ENCODE assay signal across 18 mouse cellular contexts in the genomic region with DNA sequence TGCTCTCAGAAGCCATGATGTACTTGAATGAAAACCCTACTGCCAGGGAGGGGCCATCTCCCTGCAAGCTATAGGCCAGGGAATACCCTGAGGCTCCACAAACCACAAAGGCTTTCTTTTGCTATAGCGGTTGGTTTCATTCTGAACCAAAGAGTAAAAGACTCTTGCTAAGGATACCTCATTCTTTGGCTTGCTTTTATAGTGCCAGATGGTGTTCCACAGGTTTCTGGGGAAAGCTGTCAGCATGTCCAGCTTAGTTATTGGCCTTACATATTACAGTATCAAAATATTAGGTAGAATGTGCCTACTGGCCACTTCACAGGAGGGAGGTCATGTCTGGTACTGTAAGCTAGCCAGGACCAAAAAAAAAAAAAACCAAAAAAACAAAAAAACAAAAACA.
A peak's percentile ranks its signal among the peaks of the same experiment; 100 is the strongest.
DNase-seq lines count a peak whose midpoint lies in the region; TF ChIP-seq lines count a peak whose summit lies in the region.
"Had no signal": no experiment of that assay in that cellular context is flagged by ENCODE, and none has a peak within 500 bp of the region (broad histone marks: within the 10 kb centered on the region; RNA-seq: fewer than 3 reads in every experiment).

No protein-coding gene starts in this region.

- no peak overlapping the region for H3K4me3 ChIP-seq in cerebellum, adult 2 months (replicated peaks; ENCODE audit: insufficient read depth, low read depth, low read length)
- no peak overlapping the region for H3K4me3 ChIP-seq in midbrain, embryonic 10.5 days
- H3K4me3 ChIP-seq: embryonic facial prominence, embryonic 12.5 days; forebrain, embryonic 15.5 days; heart, embryonic 10.5 days; heart, embryonic 15.5 days; hindbrain, embryonic 13.5 days had no signal

- no peak overlapping the region; the same call in 1 of the 2 replicates for H3K27ac ChIP-seq in cerebellum, adult 2 months (ENCODE audit: insufficient read depth, low read length)
- no peak overlapping the region for H3K27ac ChIP-seq in midbrain, embryonic 10.5 days (replicated peaks)
- H3K27ac ChIP-seq: embryonic facial prominence, embryonic 12.5 days; forebrain, embryonic 15.5 days; heart, embryonic 10.5 days; heart, embryonic 15.5 days; hindbrain, embryonic 13.5 days; hindbrain, postnatal 0 days had no signal

- no peaks in the 10 kb centered on the region for H3K4me1 ChIP-seq in cerebellum, adult 2 months (ENCODE audit: control insufficient read depth, insufficient read depth, low read length)
- H3K4me1 ChIP-seq in midbrain, embryonic 10.5 days, result no peaks in the 10 kb centered on the region
- H3K4me1 ChIP-seq: embryonic facial prominence, embryonic 12.5 days; forebrain, embryonic 15.5 days; heart, embryonic 10.5 days; heart, embryonic 15.5 days; hindbrain, embryonic 13.5 days had no signal

- no peak for TF ChIP-seq CTCF in cerebellum, adult 2 months (IDR thresholded peaks at IDR 0.05; ENCODE audit: borderline replicate concordance, insufficient read depth, low read depth, low read length)

- 7% methylated on average over 1 of the region's 1 CpGs for WGBS in cerebellum, adult 2 months
- WGBS in midbrain, embryonic 10.5 days, result 92% methylated on average over 1 of the region's 1 CpGs

- H3K27me3 ChIP-seq in cerebellum, adult 2 months (ENCODE audit: control insufficient read depth, insufficient read depth, low read length), result no peaks in the 10 kb centered on the region
- no peaks in the 10 kb centered on the region for H3K27me3 ChIP-seq in midbrain, embryonic 10.5 days (ENCODE audit: low read depth, poor library complexity, severe bottlenecking)
- H3K27me3 ChIP-seq: CH12.LX; embryonic facial prominence, embryonic 12.5 days; forebrain, embryonic 15.5 days; heart, embryonic 15.5 days; hindbrain, embryonic 13.5 days had no signal

- H3K36me3 ChIP-seq in midbrain, embryonic 10.5 days, result no peaks in the 10 kb centered on the region
- H3K36me3 ChIP-seq: embryonic facial prominence, embryonic 12.5 days; forebrain, embryonic 15.5 days; heart, embryonic 10.5 days; heart, embryonic 15.5 days; hindbrain, embryonic 13.5 days had no signal

- no peaks in the 10 kb centered on the region for H3K9me3 ChIP-seq in midbrain, embryonic 10.5 days (replicated peaks)
- H3K9me3 ChIP-seq: embryonic facial prominence, embryonic 12.5 days; forebrain, embryonic 15.5 days; heart, embryonic 10.5 days; heart, embryonic 15.5 days; hindbrain, embryonic 13.5 days had no signal

- DNase-seq in cerebellum, adult 11 months, result peak; percentile 55
- DNase-seq in cerebellum, adult 2 months, result peak; percentile 55 to 89
- peak; percentile 62 to 66 for DNase-seq in cerebellum, postnatal 10 days
- no peak for DNase-seq in right cerebral cortex, postnatal 4 days
- DNase-seq in testis, postnatal 10 days (ENCODE audit: low spot score), result no peak
- no peak for DNase-seq in midbrain, embryonic 10.5 days (ENCODE audit: low spot score)
- DNase-seq: adrenal gland, postnatal 14 days; gastrocnemius, postnatal 10 days; heart, adult 18-20 months; heart, postnatal 14 days; kidney, adult 11 months had no signal

- TF ChIP-seq POLR2A in cerebellum, adult 2 months (IDR thresholded peaks at IDR 0.05; ENCODE audit: borderline replicate concordance, insufficient read depth, low read length), result no peak

Comparison
In these comparisons a context has a peak if more than half of its experiments do, and no peak if none do; other contexts are left out.
1. DNase-seq: peak in cerebellum, adult 11 months (single experiment), cerebellum, adult 2 months (2 of 2) and cerebellum, postnatal 10 days (2 of 2); none in right cerebral cortex, postnatal 4 days (single experiment), testis, postnatal 10 days (single experiment) and midbrain, embryonic 10.5 days (single experiment).